Mouse (Mus musculus) lung, postnatal 10 days (tissue): ENCODE data around the gene Fras1.

Source experiments
- DNase-seq: peaks from one replicate; pipeline ENCODE4 v3.0.0; 2021

The Fras1 gene

DNA sequence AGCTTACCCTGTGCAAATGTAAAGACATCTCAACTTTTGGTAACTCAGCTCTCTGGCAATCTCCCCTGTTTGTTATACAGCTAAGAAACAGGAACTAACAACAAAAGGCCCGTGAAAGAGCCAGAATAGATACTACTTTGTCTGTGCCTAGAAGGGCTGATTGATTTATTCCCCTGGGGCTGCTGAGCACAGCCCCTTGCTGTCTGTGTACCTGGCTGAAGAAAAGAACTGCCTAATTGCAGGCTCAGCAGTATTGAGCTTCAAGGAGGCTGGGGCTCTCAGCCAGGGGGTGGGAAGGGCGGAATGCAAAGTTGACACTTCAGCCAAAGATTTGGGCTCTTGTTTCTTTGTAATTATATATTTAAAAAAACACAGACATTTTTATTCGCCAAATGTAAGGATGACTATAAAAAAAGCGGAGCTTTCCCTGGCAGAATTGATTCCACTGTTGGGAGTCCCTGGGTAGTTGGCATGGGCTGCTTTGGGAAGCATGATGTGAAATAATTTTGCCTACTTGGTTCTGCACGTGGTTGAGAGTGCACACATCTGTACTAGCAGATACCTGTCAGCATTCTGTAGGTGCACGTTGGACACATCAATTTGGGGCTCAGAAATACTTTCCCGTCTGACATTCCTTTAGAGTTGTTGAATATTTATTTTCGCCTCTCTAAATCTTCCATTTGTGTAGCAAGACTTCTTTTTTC, 31.5 kb downstream of the Fras1 start:
- DNase-seq: no peak

DNA sequence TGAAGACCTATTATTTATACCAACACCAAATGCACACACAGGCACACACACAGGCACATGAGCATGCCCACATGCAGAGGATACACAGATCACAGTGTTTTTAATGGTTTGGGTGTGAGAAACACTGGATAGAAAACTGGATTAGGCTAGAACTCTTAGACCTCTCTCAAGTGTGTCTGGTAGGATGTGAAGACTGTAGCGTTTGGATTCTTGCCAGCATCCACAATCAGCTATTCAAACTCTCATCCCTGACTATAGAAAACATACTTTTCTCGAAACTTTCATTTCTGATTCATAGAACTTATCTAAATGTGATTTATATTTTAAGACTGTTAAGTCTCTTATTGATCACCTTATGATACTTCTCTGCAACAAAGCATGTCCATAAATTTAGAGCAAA, 34.5 kb downstream of the Fras1 start:
- DNase-seq: no peak

DNA sequence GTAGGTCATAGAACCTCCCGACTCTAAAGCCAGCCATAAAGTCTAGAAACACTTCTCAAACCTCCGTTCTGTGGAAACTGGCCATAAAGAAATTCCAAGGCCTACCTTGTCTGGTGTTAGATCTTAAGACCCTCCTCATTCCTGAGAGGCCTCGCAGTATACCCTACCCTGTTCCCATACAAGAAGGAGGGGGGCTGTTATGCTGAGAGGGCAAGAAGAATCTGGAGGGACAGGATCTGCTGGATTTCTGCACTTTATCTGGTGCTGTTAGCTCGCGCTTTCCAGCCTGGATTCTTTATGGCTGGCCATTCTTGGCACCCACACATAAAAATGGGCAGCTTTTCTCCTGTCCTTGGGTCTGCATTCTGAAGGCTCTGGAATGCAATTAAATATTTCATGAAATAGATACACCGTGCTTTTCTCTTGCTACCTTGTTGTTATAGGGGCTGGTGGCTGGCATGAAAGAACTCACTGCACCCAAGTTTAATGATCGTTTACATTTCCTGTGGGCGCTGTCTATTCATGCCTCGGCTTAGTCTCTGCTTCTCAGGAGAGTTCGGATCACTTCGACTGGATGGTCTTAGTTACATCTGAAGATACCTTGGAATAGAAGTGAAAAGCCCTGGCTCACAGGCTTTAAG, 39.1 kb downstream of the Fras1 start:
- DNase-seq: peak; percentile 21

DNA sequence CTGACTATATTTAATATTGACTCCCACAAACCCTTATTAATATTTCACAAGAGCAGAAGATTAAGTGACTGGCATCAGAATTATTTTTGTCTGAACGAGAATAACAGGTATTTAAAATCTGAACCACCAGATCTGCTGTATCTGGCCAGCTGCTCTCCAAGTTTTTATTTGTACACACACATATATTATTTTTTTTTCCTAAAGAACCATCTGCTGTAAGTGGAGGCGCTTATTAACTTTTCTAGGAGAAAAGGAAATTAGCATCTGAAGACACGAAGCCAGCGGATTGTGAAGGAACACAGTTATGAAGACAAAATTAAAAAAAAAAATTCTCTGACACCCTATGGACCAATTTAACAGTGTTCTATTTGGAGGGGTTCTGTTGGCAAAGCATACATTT, 43.4 kb downstream of the Fras1 start:
- no peak for DNase-seq

DNA sequence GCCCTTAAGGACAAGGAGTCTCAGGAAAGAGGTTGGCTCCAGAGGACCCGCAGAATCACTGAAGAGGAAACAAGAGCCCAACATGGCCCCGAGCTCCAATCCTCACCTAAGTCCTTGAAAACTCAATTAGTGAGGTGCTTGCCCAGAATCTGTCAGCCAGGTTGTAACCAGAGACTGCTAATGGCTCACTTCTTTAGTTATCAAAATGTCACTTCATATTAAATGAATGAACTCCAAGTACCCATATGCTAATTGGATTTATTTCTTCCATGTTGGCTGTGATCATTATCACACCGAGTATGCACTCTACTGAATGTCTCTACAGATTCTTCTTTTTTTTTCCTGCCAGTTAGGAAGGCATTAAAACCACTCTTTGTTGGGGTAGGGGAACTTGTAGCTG, 47.8 kb downstream of the Fras1 start:
- DNase-seq: no peak

DNA sequence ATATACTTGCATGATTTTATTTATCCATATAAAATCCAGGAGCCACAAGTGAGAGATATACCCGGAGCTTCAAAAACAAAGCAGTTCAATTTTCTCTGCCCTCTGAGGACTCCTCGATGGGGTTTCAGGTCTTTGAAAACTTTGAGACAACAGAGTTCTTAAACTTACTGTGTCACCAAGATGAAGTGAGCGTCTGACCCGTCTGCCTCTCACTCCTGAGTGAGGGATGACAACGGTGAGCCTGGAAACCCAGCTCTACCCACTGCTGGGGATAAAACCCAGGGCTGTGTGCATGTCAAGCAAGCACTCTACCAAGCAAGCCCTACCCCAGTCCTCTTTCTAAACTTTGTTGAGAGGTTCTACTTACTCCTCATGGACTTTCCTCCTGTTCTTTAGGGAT, 49.0 kb downstream of the Fras1 start:
- no peak for DNase-seq

DNA sequence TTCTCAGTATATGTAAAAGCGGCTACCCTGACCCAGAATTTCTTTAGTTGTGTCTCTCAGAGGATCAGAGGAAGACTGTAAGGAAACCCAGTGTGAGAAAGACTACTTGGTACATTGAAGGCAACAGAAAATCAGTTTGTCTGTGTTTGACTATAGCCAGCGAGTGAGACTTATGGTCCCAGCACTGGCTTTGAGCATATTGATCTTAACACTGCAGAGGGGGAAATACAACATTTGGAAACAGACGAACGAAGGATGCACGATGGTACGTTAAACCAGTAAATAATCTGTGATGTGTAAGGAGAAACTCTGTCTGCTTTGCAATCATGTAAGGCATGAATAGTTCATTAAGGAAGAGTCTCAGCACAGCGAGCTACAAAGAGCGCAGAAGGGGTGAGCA, 51.6 kb downstream of the Fras1 start:
- DNase-seq: no peak

DNA sequence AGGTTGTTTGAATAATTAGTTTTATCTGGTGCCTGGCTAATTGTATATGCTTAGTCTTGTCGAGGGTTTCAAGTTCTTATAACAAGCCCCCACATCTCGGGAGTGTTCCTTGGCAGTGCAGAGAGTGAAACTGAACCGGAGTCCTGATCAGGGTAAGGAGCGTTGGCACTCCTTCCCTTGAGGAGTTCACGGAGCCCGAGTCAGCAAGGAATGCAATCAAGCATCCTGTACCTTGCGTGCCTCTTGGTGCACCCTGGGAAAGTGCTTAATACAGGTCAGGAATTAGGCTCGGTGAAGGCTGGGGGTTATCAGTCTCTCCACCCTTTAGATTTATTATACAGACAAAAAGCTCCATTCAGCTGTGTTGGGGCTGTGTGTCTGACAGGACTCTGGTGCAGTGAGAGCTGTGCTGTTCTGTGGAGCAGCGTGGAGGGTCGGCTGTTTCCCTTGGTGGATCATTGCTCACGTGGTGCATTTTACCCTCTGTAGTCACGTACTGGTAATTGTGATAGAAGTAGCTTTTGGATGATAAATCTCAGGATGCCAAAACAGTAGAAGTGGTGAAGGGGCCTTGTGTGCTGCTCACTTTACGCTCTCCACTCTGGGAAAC, 55.9 kb downstream of the Fras1 start:
- DNase-seq: peak; percentile 6

DNA sequence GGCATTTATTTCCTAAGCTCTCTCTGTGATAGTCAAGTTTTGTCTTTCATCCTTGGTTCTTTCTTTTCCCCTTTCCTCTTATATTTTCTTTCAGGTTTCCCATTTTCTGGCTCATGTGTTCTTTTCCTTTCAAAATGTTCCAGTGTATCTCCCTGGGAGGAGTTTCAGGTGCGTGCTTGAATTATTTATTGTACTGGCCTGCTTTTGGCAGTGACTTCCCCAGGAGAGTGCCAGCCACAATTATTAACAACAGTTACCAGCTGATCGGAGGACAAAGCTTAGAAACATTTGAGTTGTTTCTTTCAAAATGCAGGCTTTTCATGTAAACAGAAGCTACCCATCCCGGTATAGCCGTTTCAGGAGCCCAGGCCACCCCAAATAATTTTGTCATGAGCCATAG, 64.1 kb downstream of the Fras1 start:
- no peak for DNase-seq

DNA sequence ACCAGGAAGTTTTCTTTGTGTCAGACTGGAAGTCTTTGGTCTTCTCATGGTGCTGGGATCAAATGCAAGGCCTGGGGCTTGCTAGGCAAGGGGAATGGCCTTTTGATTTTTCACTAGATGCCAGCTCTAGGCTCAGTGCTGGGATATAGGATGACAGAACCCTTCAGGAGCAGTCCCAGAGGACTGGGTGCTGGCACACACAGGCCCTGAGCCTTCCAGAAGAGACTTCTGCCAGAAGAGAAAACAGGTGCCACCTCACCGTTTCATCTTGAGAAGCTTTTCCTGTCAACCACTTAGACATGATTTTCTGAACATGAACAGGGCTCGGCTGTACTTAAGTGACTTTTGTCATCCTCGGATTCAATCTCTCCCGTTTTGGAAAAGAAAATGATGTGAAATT, 66.1 kb downstream of the Fras1 start:
- no peak for DNase-seq

DNA sequence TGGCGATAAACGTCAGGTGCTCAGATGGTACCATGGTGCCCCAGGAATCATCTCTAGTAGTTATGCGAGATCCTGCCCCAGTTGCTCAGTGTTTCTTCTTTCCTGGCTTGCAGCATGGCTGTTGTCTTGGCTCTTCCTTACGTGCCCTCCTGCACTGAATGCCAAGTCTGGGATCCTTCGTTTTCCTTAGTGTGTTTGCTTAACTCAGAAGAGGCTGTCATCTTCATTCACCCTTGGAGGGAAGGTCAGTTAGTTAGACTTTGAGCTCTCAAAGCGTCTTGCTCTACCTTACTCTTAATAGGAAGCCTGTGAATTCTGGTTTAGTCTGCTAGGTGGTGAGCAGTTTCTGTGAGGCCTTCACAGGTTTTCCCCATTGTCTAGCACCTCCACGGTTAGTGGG, 73.7 kb downstream of the Fras1 start:
- DNase-seq: no peak

DNA sequence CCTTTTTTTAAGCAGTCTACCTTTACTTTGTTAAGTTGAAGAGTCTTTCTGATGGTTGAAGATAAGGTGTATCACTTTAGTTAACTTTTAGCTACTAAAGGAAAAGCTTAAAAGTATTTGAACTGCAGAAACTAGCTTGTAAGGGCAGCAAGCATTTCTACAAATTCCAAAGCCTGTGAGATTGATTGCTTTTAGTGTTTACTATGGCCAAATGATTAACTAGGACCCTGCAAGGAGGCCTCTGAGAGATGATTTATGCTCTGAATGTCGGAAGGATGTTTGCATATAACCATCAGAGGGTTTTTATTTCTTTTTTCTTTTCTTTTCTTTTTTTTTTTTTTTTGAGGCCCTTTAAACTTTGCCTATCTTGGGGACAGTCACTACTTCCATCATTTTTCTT, 78.3 kb downstream of the Fras1 start:
- no peak for DNase-seq

DNA sequence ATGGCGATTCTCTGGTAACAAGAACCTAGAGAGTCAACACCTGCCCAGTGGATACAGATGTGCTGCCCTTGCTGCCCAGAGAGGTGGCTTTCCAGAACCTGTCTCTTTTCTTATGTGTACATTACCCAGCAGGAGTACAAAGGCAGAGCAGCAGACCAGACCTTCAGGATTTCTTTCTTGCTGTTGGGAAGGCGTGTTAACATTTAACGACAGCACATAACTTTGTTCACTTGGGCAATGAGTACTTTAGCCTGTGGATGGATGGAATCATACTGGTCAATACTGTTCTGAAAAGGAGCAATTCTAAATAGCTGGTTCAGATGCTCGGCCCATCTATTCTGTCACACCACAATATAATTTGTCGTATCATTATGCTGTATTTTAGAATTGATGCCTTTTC, 79.6 kb downstream of the Fras1 start:
- DNase-seq: no peak

DNA sequence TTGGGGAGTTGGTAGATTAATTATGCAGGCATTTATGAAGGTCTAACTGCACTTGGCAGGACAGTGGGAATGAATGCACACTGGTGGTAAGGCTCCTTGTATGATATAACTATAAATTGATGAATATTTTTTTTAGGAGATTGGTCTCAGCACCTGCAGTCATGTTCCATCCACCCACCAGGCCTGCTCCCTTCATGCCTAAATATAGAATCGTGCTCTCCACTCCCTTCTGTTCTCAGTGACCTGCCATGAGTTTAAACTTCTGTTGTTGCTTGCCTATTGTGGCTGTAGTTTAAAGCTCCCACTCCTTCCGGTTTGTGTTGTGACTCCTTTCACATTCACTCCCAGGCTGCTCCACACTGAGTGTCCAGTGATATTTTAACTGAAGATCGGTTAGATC, 80.7 kb downstream of the Fras1 start:
- DNase-seq: no peak

DNA sequence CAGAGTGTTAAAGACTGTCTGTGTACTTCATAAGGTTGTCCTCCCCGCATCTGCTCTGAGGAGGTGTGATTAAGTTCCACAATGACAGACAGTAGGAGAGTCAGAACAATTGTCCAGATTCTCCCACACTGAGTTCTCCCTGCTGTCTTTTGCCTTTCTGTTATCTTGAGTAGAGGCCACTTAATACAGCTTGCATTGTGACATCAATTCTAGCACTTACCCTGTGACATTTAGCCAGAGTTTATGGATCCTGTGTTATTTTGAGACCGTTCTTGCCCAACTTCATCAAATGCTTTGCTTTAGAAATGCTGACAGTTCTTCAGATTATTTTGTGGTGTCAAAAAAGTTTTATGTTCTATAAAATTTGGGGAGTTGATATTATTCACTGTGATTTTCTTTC, 81.5 kb downstream of the Fras1 start:
- no peak for DNase-seq

DNA sequence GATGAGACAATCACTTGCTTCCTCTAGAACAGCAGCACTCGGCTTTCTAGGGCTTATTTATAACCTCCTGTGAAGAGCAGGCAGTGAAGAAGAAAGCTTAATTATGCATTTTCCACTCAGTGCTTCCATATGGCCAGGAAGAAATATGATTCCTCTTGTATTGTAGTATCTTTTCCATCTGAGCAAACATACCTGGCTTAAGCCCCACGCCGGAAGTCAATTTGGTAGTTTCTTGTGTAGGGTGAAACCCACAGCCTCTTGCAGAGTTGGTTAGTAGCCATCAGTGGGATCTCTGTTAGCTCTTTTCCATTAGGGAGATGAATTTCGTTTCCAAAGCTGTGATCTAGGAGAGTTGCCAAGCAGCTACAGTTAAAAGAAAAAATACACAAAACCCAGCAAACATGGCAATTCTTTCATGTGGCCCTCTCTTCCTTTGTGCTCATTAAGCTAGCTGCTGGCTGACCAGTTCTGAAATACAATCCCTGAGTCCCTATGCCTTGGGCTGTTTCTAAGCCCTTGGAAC, 83.7 kb downstream of the Fras1 start:
- DNase-seq: peak; percentile 9

DNA sequence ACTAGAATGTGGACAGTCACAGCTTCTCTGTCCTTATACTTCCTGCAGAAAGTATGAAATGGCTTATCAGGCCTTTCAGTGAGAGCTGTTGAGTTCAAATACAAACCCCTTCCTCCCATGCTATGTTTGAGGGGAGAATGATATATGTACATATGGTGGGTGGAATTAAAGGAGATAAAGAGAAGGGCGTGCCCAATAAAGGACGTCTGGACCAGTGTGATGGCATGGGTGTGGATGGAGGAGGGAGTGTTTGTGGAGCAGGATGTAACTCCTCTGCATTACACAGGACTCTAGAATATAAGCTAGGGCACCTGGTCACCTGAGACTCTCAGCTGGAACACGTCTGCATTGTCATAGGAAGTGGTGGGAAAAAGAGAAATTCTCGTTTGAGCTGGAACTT, 85.8 kb downstream of the Fras1 start:
- DNase-seq: no peak

DNA sequence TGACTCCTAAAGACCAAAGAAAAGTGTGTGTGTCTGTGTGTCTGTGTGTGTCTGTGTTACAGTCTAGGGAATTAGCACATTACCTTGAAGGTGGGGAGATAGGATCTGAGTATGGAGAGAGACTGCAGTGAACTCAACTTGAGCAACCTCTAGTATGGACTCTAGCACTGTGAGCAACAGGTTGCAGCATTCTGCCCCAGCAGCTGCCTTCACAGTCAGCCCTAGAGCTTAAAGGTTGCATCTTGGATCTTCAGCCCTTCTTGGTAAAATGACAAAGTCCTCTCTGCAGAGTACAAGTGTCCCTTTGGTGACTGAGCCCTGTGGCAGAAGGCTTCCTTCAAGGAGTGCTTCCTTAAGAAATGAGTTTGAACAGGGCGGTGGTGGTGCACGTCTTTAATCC, 88.4 kb downstream of the Fras1 start:
- DNase-seq: no peak

DNA sequence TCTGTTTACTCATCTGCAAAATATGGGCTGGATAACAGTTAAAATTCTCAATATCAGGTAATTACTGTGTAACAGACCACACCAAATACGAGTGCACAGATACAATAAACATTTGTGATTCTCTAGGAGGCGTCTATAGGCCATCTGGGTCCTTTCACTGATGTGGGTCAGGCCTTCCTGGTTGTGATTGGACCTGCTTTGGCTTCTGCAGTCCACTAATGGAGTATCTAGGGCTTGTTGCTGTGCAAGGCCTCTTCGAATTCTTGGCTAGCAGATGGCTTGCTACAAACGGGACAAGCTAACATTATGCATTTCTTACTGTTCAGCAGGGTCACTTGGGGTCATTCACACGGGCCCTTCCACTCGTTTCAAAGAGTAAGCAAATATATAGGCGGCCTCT, 92.7 kb downstream of the Fras1 start:
- no peak for DNase-seq

DNA sequence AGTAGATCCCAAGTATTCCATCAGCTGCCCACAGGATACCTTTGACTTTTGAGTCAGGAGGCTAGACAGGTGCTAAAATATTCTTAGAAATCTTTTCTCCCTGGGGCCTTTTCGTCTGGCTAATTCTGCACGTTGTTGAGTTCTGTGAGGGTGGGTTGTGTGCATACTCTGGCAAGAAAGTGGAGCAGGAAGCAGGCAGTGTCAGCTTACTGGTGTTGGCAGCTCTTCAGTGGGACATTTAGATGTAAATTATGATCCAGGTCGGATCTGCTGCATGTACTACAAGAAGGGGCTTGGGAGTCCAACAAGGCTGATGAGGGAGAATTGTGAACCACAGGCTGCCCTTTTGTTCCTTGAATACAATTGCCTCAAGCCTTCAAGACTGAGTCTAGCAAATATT, 98.2 kb downstream of the Fras1 start:
- no peak for DNase-seq

DNA sequence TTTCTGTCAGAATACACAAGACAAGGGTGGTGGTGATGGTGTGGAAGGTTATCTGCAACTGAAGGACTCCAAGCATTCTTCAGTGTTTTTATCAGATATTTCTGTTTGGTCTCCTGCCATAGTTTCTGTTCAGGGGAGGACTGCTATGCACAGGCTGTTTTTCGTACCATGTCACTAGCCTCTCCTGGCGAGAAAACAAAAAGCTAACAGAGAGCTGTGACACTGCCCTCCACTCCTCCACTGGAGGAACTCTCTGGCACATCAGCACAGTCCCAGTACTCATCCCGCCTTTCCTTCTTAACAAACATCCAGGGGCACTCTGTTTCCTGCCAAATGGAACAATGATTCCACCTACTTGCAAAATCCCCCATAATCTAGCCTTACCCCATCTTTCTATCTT, 101.7 kb downstream of the Fras1 start:
- DNase-seq: no peak

DNA sequence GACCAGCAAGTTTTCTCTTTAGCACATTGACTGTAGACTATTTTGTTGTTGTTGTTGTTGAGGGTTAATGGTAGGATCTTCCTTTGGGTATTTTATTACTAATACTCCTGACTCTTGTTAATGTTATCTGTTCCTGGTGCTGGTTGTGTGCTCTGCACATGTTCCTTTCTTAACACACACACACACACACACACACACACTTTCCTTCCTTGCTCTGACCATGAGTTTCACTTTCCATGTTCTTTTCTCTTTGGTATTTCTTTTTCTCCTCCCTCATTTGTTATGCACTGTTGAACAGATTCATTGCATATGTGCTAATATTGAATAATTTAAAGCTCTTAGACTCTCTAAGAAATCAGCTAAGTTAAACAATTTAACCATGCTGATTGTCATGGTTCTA, 105.2 kb downstream of the Fras1 start:
- no peak for DNase-seq

DNA sequence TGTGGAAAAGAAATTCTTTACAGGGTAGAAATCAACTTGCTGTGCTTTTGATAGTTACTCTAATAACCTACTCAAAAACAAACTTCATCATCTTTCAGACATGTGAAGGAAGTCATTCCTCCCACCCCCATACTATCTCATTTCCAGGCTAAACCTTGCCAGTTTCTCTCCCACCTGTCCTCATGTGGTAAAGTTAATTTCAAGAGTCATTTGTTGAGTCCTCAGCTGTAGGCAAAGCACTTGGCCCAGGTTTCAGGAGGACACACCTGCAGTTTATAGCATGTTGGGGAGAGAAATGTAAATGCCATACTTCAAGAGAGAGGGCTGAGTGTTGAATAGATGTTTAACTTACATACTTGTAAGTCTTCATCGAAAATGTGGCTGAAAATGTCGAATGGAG, 107.4 kb downstream of the Fras1 start:
- DNase-seq: no peak

DNA sequence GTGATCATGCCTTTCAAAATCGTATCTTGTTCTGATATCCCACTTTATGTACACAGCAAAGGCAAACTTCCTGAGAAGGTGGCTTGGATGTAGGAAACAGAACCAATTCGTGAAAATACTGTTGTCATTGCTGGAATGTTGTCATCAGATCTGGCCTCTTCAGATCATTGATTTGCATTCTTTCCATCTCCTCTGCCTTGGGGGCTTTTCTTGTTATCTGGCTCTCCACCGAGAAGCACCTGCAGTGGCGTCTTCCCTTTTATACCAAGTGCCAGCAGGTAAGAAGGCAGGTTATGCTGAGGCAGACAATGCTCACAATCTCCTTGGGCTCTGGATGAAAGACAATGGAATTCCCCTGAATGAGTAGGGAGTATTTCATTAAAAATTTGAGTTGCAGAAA, 108.3 kb downstream of the Fras1 start:
- DNase-seq: no peak

DNA sequence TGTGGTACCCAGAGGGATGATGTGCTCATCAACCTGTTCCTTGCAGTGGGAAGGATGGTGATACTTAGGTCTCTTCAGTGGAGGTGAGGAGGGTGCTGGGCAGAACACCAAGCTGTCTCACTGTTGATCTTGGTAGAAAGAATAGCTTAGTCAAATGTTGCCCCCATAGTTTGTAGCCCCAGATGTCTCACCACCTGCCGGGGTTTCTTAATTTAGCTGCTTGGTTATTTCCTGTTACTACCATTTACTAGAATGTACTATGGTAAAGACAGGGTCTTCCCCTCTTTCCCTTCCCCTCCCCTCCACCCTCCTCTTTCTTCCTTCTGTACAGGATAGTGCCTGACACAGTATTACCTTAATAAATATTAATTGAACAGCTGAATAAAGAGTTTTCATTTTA, 118.7 kb downstream of the Fras1 start:
- DNase-seq: no peak
